Mouse (Mus musculus) C2C12 (cell line): Measurements from ENCODE around the gene Rabep2. TPM values are rescaled to one million over a fixed set of nuclear protein-coding genes. Genes with fewer than 3 reads are reported as not detected.

Source experiments
- H3K27me3 ChIP-seq: one replicate; pipeline ENCODE4 v1.6.1; 2011; ENCODE audit not compliant: control insufficient read depth, insufficient read depth, insufficient read length
- H3K36me3 ChIP-seq: one replicate; pipeline ENCODE4 v1.6.1; 2011; ENCODE audit not compliant: control insufficient read depth, insufficient read depth
- H3K4me3 ChIP-seq: one replicate; pipeline ENCODE4 v1.5.1; 2011; ENCODE audit warnings: mild to moderate bottlenecking, control low read depth; ENCODE audit not compliant: poor library complexity, insufficient read depth, severe bottlenecking
- H3K79me2 ChIP-seq: one replicate; pipeline ENCODE4 v1.6.1; 2011; ENCODE audit not compliant: control insufficient read depth, insufficient read depth
- H3K79me3 ChIP-seq: one replicate; pipeline ENCODE4 v1.6.1; 2011; ENCODE audit warnings: low read depth, control low read depth
- H3ac ChIP-seq: one replicate; pipeline ENCODE3; 2011; ENCODE audit warnings: low read depth; ENCODE audit not compliant: control insufficient read depth, insufficient read length
- CEBPB ChIP-seq: IDR thresholded peaks from one replicate; pipeline ENCODE4 v1.6.1; 2011; ENCODE audit warnings: low read depth, mild to moderate bottlenecking, control low read depth, moderate library complexity
- CTCF ChIP-seq: IDR thresholded peaks from one replicate; pipeline ENCODE4 v1.5.1; 2011; ENCODE audit not compliant: control insufficient read depth, insufficient read depth, insufficient read length
- FOSL1 ChIP-seq: IDR thresholded peaks from one replicate; pipeline ENCODE4 v1.8.0; 2011; ENCODE audit warnings: mild to moderate bottlenecking, low read length; ENCODE audit not compliant: poor library complexity, insufficient read depth, severe bottlenecking
- MAX ChIP-seq: IDR thresholded peaks from one replicate; pipeline ENCODE4 v1.6.1; 2011; ENCODE audit warnings: mild to moderate bottlenecking, control low read depth
- MYOD1 ChIP-seq: IDR thresholded peaks from one replicate; pipeline ENCODE4 v1.6.1; 2011; ENCODE audit warnings: low read depth; ENCODE audit not compliant: control insufficient read depth, insufficient read length
- MYOG ChIP-seq: IDR thresholded peaks from one replicate; pipeline ENCODE4 v1.6.1; 2011; ENCODE audit not compliant: control insufficient read depth, insufficient read length; ENCODE audit errors: extremely low read depth
- USF1 ChIP-seq: IDR thresholded peaks from one replicate; pipeline ENCODE4 v1.6.1; 2011; ENCODE audit warnings: low read depth, mild to moderate bottlenecking, control low read depth, moderate library complexity
- polyA plus RNA-seq: library from polyadenylated mRNA; unstranded; fragments of >200 nt; fragmentation: generic; extraction: Trizol; gene quantifications from one replicate; pipeline ENCODE4 v1.2.1, GENCODE M21; 2012; ENCODE audit warnings: missing spikeins

Rabep2 gene
- polyA plus RNA-seq, 1 experiment = 17.5 TPM

- TF ChIP-seq CTCF (no peak), MYOG (no peak), MAX (no peak), CEBPB (no peak), USF1 (no peak), FOSL1 (no peak), MYOD1 (no peak)
- Histone ChIP-seq H3K36me3 (peaks cover 9% of the 10 kb centered on the region), H3ac (no peak overlapping the region), H3K4me3 (no peak overlapping the region), H3K79me2 (no peaks in the 10 kb centered on the region), H3K27me3 (no peaks in the 10 kb centered on the region), H3K79me3 (no peaks in the 10 kb centered on the region)
Observed at GRCm38 (mm10) chr7:126427323-126427860, 1.2 kb upstream of the Rabep2 start.

- Histone ChIP-seq H3K36me3 (peaks cover 9% of the 10 kb centered on the region), H3K79me2 (no peaks in the 10 kb centered on the region), H3K27me3 (no peaks in the 10 kb centered on the region), H3K4me3 (no peak overlapping the region), H3K79me3 (no peaks in the 10 kb centered on the region), H3ac (peak overlapping the region; percentile 49)
- TF ChIP-seq MYOG (no peak), CEBPB (no peak), FOSL1 (no peak)
Observed at GRCm38 (mm10) chr7:126428154-126428553, 405 bp upstream of the Rabep2 start.

DNA sequence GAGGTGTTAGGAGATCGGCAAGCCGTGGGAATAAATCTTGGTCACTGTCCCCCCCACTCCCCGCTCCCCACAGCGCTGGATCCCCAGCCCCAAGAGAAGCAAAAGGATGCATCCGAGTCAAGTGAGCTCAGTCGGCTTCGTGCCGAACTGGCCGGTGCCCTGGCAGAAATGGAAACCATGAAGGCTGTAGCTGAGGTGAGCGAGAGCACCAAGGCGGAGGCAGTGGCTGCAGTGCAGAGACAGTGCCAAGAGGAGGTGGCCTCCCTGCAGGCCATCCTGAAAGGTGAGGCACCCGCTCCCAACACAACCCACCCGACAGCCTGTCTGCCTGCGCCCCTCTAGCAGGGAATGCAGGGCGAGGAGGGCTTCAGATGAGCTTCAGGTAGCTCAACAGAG, 942 bp downstream of the Rabep2 start:
- no peak for TF ChIP-seq USF1
- Histone ChIP-seq H3ac (peak overlapping the region; percentile 67), H3K27me3 (no peaks in the 10 kb centered on the region), H3K36me3 (peaks cover 14% of the 10 kb centered on the region), H3K79me2 (no peaks in the 10 kb centered on the region), H3K4me3 (peak overlapping the region; percentile 37), H3K79me3 (no peaks in the 10 kb centered on the region)

DNA sequence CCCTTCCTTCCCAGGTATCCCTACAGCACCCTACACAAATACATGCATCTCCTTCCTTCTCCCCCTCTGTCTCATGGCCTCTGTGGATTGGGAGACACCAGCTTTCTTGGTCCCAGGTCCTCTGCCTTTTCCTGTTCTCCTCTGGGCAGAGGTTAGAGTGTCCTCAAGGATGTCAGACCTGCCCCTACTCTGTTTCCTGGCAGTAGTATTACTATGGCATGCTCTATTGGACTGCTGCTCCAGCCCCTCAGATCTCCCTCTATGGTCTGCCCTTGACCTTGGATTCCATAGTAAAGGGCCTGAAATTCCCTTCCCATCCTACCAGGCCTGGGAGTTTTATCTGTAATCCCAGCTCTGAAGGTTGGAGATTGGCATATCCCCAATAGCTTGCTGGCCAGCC, 1.6 kb downstream of the Rabep2 start:
- TF ChIP-seq CTCF (no peak), USF1 (no peak), CEBPB (no peak), MYOG (no peak), MYOD1 (no peak), MAX (no peak), FOSL1 (no peak)
- H3K4me3 ChIP-seq = no peak overlapping the region
- no peaks in the 10 kb centered on the region for H3K79me2 ChIP-seq
- H3ac ChIP-seq = no peak overlapping the region
- no peaks in the 10 kb centered on the region for H3K79me3 ChIP-seq
- peaks cover 20% of the 10 kb centered on the region for H3K36me3 ChIP-seq
- H3K27me3 ChIP-seq = no peaks in the 10 kb centered on the region

DNA sequence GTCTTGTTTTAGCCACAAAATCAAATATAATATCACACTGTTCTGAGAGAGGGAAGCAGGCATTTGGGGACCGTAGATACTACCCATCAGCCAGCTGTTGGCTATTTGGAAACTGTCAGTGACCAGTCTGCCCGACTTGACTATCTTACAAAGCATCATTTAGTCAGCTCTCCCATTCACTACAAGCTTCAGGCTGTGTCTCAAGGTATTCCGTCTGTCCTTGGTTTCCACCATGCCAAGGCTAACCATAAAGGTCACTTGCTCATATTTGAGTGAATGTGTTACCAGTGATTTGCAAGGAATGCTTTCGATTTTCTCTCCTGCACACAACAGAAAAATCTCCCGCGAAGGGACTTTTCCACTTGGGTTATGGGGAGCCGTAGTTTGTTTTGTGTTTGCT, 6.2 kb downstream of the Rabep2 start:
- H3K79me3 ChIP-seq = no peaks in the 10 kb centered on the region
- peaks cover 25% of the 10 kb centered on the region for H3K36me3 ChIP-seq
- no peak overlapping the region for H3K4me3 ChIP-seq
- H3ac ChIP-seq = no peak overlapping the region
- H3K79me2 ChIP-seq = no peaks in the 10 kb centered on the region
- no peaks in the 10 kb centered on the region for H3K27me3 ChIP-seq
- TF ChIP-seq FOSL1 (no peak), MAX (no peak), MYOD1 (no peak), CEBPB (no peak), CTCF (no peak), USF1 (no peak), MYOG (no peak)

- Histone ChIP-seq H3K27me3 (no peaks in the 10 kb centered on the region), H3K79me2 (no peaks in the 10 kb centered on the region), H3K36me3 (peaks cover 25% of the 10 kb centered on the region), H3ac (no peak overlapping the region), H3K79me3 (no peaks in the 10 kb centered on the region), H3K4me3 (no peak overlapping the region)
- TF ChIP-seq CEBPB (no peak), MYOD1 (no peak), USF1 (no peak), FOSL1 (no peak), MAX (no peak), CTCF (no peak), MYOG (no peak)
Observed at GRCm38 (mm10) chr7:126435801-126436200, 7.2 kb downstream of the Rabep2 start.
